Mouse (Mus musculus): ENCODE measurements around the gene Rassf8. TPM values are rescaled to one million over a fixed set of nuclear protein-coding genes. Genes with fewer than 3 reads are reported as not detected.

Gene Rassf8
- polyA plus RNA-seq, 1 experiment from 2014 or later: 10.3 TPM

DNA sequence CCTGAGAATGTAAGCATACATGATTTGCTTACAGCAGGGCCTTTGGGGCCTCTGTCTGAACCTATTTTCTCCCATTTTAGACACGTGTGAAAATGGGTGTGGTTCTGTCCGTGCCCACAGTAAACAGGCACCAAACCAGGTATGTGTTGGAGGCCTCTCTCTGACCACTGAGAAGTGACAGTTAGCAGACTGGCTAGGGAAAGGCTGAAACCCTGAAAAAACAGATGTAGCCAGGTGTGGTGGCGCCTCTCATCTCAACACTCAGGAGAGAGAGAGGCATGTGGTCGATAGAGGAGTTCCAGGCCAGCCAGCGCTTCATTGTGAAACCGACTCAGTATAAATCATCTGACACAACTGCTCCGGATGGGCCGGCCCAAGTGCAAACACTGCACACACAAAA, 111.9 kb downstream of the Rassf8 start:
- no peak for DNase-seq (ENCODE audit: low spot score)
- H3K4me3 ChIP-seq (ENCODE audit: low read depth, low read length): no peak overlapping the region
- peaks cover 15% of the 10 kb centered on the region for H3K27me3 ChIP-seq (ENCODE audit: control insufficient read depth, insufficient read depth, low read length)
- no peaks in the 10 kb centered on the region for H3K36me3 ChIP-seq (ENCODE audit: control insufficient read depth, insufficient read depth, low read length)
- no peak for ATAC-seq (ENCODE audit: insufficient number of reproducible peaks, low FRiP score, low TSS enrichment, low read depth)
- H3K4me2 ChIP-seq (ENCODE audit: low read depth, severe bottlenecking): no peak overlapping the region
- H3K4me1 ChIP-seq (ENCODE audit: control insufficient read depth, insufficient read depth, low read length): peaks cover 14% of the 10 kb centered on the region
- WGBS: 59% methylated on average over 8 of the region's 8 CpGs
- H3K9ac ChIP-seq (ENCODE audit: low read length): no peak overlapping the region
- H3K9me3 ChIP-seq (ENCODE audit: control insufficient read depth, low read length): no peaks in the 10 kb centered on the region
- no peak overlapping the region for H3K27ac ChIP-seq (replicated peaks; ENCODE audit: low read depth, low read length)

DNA sequence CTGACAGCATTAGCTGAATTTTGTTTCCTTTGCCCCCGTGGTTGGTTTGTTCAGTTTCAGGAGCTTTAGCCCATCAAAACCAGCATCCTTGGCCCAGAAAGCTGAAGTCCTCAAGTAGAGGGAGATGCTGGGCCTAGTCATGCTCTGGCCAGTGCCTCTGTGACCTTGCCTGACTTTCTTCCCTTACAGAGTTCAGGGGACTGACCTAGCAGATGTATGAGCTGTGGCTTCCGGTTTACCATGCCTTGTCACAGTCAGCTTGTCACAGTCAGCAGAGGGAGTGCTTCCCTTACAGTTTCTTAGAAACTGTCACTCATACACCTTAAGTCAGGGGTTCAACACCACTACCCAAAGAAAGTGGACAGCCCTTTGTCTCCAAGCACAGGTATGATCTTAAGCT, 113.8 kb downstream of the Rassf8 start:
- ATAC-seq (ENCODE audit: insufficient number of reproducible peaks, low FRiP score, low TSS enrichment, low read depth) (no peak), DNase-seq (ENCODE audit: low spot score) (no peak)
- Histone ChIP-seq H3K36me3 (ENCODE audit: control insufficient read depth, insufficient read depth, low read length) (no peaks in the 10 kb centered on the region), H3K4me1 (ENCODE audit: control insufficient read depth, insufficient read depth, low read length) (peaks cover 17% of the 10 kb centered on the region), H3K9ac (ENCODE audit: low read length) (no peak overlapping the region), H3K4me3 (ENCODE audit: low read depth, low read length) (no peak overlapping the region), H3K4me2 (ENCODE audit: low read depth, severe bottlenecking) (no peak overlapping the region), H3K9me3 (ENCODE audit: control insufficient read depth, low read length) (no peaks in the 10 kb centered on the region), H3K27me3 (ENCODE audit: control insufficient read depth, insufficient read depth, low read length) (peaks cover 34% of the 10 kb centered on the region), H3K27ac (replicated peaks; ENCODE audit: low read depth, low read length) (no peak overlapping the region)
- WGBS: 44% methylated on average over 2 of the region's 2 CpGs

DNA sequence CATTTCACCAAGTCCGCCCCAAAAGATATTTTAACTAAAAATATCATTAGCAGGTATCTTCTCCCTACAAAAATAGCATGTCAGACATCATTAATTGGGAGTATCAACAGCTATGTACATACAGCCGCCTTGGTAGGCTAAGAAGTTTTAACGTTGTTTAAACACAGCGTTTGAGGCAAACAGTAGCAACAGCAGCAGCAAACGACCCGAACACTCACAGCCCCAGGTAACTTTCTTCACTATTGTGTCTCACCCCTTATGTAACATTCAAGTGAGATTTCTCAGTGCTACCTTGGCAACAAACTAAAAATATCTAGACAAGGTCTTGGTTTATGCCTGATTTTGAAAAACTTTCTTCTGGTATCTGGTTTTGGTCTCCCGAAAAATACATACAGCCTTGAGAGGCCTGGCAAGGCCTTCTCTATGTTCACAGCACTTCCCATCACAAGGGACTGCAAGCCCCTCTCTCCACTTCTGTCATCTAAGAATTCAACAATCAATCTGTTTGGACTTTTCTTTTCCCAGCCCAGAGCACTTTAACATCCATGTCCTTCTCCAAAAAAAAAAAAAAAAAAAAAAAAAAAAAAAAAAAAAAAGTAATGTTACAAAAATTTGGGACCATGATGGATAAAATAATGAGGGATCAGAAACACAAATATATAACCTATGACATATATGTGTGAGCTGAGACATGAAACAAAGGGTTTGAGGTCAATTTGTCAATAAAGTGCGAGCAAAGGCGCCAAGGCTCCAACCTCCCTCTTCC, 115.1 kb downstream of the Rassf8 start:
- H3K27ac ChIP-seq (replicated peaks; ENCODE audit: low read depth, low read length): no peak overlapping the region
- H3K27me3 ChIP-seq (ENCODE audit: control insufficient read depth, insufficient read depth, low read length): peaks cover 36% of the 10 kb centered on the region
- H3K4me2 ChIP-seq (ENCODE audit: low read depth, severe bottlenecking): no peak overlapping the region
- ATAC-seq (ENCODE audit: insufficient number of reproducible peaks, low FRiP score, low TSS enrichment, low read depth) (no peak), DNase-seq (ENCODE audit: low spot score) (no peak)
- no peak overlapping the region for H3K4me3 ChIP-seq (ENCODE audit: low read depth, low read length)
- 77% methylated on average over 9 of the region's 9 CpGs for WGBS
- H3K36me3 ChIP-seq (ENCODE audit: control insufficient read depth, insufficient read depth, low read length): no peaks in the 10 kb centered on the region
- no peaks in the 10 kb centered on the region for H3K9me3 ChIP-seq (ENCODE audit: control insufficient read depth, low read length)
- H3K4me1 ChIP-seq (ENCODE audit: control insufficient read depth, insufficient read depth, low read length): peaks cover 10% of the 10 kb centered on the region
- H3K9ac ChIP-seq (ENCODE audit: low read length): no peak overlapping the region

DNA sequence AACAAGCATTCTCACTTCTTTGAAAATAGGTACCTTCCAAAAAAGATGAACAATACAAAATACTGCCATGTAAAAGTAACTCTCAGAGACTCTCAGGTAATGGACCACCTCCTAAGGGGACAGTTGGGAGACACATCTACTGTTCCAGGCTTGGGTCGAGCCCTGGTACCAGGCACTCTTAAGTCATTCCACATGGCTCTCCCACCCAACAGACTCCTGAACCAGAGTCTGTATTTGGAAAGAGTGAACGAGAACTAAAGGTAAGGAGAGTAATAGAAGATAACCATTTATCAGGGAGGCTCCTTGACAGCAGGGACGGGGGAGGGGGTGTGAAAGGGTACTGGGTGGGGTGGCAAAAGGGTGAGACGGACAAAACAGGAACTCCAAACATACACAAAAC, 115.8 kb downstream of the Rassf8 start:
- H3K4me3 ChIP-seq (ENCODE audit: low read depth, low read length): peak overlapping the region; percentile 52
- peak overlapping the region; percentile 96 for H3K4me2 ChIP-seq (ENCODE audit: low read depth, severe bottlenecking)
- no peaks in the 10 kb centered on the region for H3K9me3 ChIP-seq (ENCODE audit: control insufficient read depth, low read length)
- no peak overlapping the region for H3K9ac ChIP-seq (ENCODE audit: low read length)
- H3K27ac ChIP-seq (replicated peaks; ENCODE audit: low read depth, low read length): no peak overlapping the region
- H3K27me3 ChIP-seq (ENCODE audit: control insufficient read depth, insufficient read depth, low read length): peaks cover 36% of the 10 kb centered on the region
- DNase-seq (ENCODE audit: low spot score) (no peak), ATAC-seq (ENCODE audit: insufficient number of reproducible peaks, low FRiP score, low TSS enrichment, low read depth) (no peak)
- 15% methylated on average over 4 of the region's 4 CpGs for WGBS
- peaks cover 10% of the 10 kb centered on the region for H3K4me1 ChIP-seq (ENCODE audit: control insufficient read depth, insufficient read depth, low read length)
- no peaks in the 10 kb centered on the region for H3K36me3 ChIP-seq (ENCODE audit: control insufficient read depth, insufficient read depth, low read length)

DNA sequence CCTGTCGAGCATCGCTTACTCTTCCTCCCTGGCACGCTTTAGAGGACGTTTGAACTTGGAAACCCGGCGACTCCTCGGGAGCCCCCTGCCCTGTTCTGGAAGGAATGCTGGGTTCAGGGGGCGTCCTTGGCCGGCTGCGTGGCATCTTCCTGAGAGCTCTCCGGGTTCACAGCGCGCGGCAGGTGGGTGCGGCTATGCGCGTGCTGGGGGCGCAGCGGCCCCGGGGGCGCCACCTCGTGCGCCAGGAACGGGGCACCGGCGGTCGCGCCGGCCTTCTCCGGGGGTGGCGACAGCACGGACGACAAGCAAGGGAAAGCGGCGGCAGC, 116.2 kb downstream of the Rassf8 start:
- H3K9me3 ChIP-seq (ENCODE audit: control insufficient read depth, low read length): no peaks in the 10 kb centered on the region
- peak overlapping the region; percentile 55 for H3K9ac ChIP-seq (ENCODE audit: low read length)
- H3K36me3 ChIP-seq (ENCODE audit: control insufficient read depth, insufficient read depth, low read length): no peaks in the 10 kb centered on the region
- DNase-seq (ENCODE audit: low spot score): peak; percentile 42
- H3K4me1 ChIP-seq (ENCODE audit: control insufficient read depth, insufficient read depth, low read length): peaks cover 10% of the 10 kb centered on the region
- H3K4me2 ChIP-seq (ENCODE audit: low read depth, severe bottlenecking): peak overlapping the region; percentile 96
- no peak for ATAC-seq (ENCODE audit: insufficient number of reproducible peaks, low FRiP score, low TSS enrichment, low read depth)
- peak overlapping the region; percentile 52 for H3K4me3 ChIP-seq (ENCODE audit: low read depth, low read length)
- peaks cover 36% of the 10 kb centered on the region for H3K27me3 ChIP-seq (ENCODE audit: control insufficient read depth, insufficient read depth, low read length)
- H3K27ac ChIP-seq (replicated peaks; ENCODE audit: low read depth, low read length): no peak overlapping the region
- WGBS: under 1% methylated on average over 31 of the region's 35 CpGs

DNA sequence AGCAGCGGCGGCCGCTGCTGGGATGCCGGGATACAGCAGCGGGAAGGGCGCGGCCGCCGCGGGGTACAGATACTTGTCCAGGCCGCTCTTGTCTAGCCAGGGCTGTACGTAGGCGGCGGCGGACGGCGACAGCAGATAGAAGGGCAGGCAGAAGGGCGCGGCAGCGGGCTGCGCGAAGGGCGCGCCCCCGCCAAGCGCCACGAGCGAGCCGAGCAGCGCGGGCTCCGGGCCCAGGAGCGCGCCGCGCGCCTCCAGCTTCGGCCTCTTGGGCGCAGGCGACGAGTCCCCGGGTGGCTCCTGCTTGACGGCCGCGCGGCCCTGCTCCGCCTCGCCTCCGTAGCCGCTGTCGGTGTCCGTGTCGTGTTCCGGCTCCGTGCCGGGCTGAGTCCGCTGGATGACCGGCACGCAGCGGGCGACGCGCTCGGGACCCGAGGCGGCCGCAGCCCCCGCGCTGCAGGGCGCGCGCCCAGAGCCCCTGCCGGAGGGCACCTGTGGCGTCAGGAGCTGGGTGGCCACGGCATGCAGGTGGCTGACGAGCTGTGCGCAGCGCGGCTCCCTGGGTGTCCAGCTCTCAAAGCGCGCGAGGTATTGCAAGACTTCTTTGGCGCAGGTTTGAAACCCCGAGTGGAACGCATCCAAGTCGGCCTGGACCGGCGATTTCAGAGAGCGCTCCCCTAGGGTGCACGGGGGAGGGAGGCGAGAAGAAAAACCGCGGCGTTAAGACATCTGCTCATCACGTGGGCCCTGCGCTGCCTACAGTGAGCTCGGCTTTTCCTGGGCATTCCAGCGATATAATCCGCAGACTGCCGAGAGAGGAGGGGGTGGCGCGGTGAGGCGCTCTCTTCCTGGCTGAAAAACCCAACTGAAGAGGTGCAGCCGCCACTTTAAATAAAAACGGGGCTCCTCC, 116.8 kb downstream of the Rassf8 start:
- peaks cover 10% of the 10 kb centered on the region for H3K4me1 ChIP-seq (ENCODE audit: control insufficient read depth, insufficient read depth, low read length)

DNA sequence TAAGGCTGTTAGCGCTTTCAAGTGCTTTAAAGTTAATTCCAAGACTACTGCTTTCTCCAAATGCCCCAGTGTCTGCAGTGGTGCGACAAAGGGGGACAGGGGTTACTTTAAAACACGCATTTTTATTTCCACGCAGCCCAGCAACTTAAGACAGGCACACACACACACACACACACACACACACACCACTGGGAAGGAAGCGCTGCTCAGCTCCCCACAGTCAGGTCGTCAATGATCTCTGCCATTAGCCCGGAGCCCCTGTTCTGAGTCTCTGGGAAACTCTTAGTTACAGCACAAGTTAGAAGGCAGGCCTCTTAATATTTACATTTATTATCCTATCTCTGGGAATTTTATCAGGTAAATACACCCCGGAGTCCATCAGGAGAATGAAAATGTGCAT, 117.6 kb downstream of the Rassf8 start:
- H3K27ac ChIP-seq (replicated peaks; ENCODE audit: low read depth, low read length): no peak overlapping the region
- peak overlapping the region; percentile 96; the same call in 1 of the 2 replicates for H3K4me2 ChIP-seq (ENCODE audit: low read depth, severe bottlenecking)
- H3K36me3 ChIP-seq (ENCODE audit: control insufficient read depth, insufficient read depth, low read length): no peaks in the 10 kb centered on the region
- WGBS: 3% methylated on average over 8 of the region's 8 CpGs
- H3K4me3 ChIP-seq (ENCODE audit: low read depth, low read length): no peak overlapping the region
- no peak for ATAC-seq (ENCODE audit: insufficient number of reproducible peaks, low FRiP score, low TSS enrichment, low read depth)
- no peak for DNase-seq (ENCODE audit: low spot score)
- peaks cover 10% of the 10 kb centered on the region for H3K4me1 ChIP-seq (ENCODE audit: control insufficient read depth, insufficient read depth, low read length)
- H3K27me3 ChIP-seq (ENCODE audit: control insufficient read depth, insufficient read depth, low read length): peaks cover 36% of the 10 kb centered on the region
- H3K9me3 ChIP-seq (ENCODE audit: control insufficient read depth, low read length): no peaks in the 10 kb centered on the region
- H3K9ac ChIP-seq (ENCODE audit: low read length): no peak overlapping the region

More for the DNA sequence above, 116.8 kb downstream of the Rassf8 start:
- peak; percentile 71 for DNase-seq (ENCODE audit: low spot score)
- no peaks in the 10 kb centered on the region for H3K36me3 ChIP-seq (ENCODE audit: control insufficient read depth, insufficient read depth, low read length)
- 0 out of 2 replicates have a peak, but pooled peaks have one; percentile 11 for ATAC-seq (ENCODE audit: insufficient number of reproducible peaks, low FRiP score, low TSS enrichment, low read depth)
- H3K4me2 ChIP-seq (ENCODE audit: low read depth, severe bottlenecking): peak overlapping the region; percentile 96
- H3K9me3 ChIP-seq (ENCODE audit: control insufficient read depth, low read length): no peaks in the 10 kb centered on the region
- H3K27me3 ChIP-seq (ENCODE audit: control insufficient read depth, insufficient read depth, low read length): peaks cover 36% of the 10 kb centered on the region
- WGBS: under 1% methylated on average over 97 of the region's 105 CpGs
- peak overlapping the region; percentile 52 for H3K4me3 ChIP-seq (ENCODE audit: low read depth, low read length)
- H3K9ac ChIP-seq (ENCODE audit: low read length): peak overlapping the region; percentile 55
- no peak overlapping the region for H3K27ac ChIP-seq (replicated peaks; ENCODE audit: low read depth, low read length)

DNA sequence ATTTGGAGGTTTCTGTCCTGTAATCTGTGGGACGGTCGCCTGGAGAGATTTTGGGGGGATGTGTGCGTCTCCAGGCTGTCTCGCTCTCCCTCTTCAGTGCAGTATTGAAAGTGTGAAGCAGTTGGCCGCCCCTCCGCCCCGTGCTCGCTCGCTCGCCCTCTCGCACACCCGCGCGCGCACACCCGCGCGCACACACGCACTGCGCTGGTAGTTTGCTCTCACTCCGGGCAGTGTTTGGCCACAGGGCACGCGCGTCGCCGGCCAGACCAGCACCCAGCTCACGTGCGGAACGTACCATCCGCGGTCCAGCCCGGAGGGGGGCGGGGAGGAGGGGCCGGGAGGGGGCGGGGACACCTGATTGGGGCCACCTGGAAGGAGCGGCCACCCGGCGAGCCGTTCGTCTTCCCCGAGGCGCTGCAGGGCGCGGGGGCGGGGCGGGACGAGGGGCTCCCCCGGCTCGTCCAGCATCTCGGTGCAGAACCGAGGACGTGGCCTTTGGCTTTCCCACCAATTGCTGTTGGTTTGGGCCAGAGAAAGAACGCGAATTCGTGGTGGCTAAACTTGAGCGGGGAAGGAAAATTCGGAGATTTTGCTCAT, 118.8 kb downstream of the Rassf8 start, which contains the start of gene Bhlhe41:
TSS of gene Bhlhe41 (minus strand) at position 270 of the 597 bp plus-strand sequence.
- WGBS: under 1% methylated on average over 53 of the region's 57 CpGs
- Histone ChIP-seq H3K27ac (replicated peaks; ENCODE audit: low read depth, low read length) (no peak within 1 kb of the TSS), H3K4me1 (ENCODE audit: control insufficient read depth, insufficient read depth, low read length) (peaks cover 10% of the 10 kb centered on the region), H3K36me3 (ENCODE audit: control insufficient read depth, insufficient read depth, low read length) (no peaks in the 10 kb centered on the region), H3K9me3 (ENCODE audit: control insufficient read depth, low read length) (no peaks in the 10 kb centered on the region), H3K4me3 (ENCODE audit: low read depth, low read length) (peak within 1 kb of the TSS; percentile 40), H3K9ac (ENCODE audit: low read length) (peak within 1 kb of the TSS; percentile 32; the same call in 1 of the 2 replicates), H3K27me3 (ENCODE audit: control insufficient read depth, insufficient read depth, low read length) (peaks cover 36% of the 10 kb centered on the region), H3K4me2 (ENCODE audit: low read depth, severe bottlenecking) (peak within 1 kb of the TSS; percentile 83)
- DNase-seq (ENCODE audit: low spot score) (peak; percentile 81), ATAC-seq (ENCODE audit: insufficient number of reproducible peaks, low FRiP score, low TSS enrichment, low read depth) (peak; percentile 65)
